Mouse (Mus musculus) limb, embryonic 12.5 days (tissue): ENCODE measurements around the gene Slc44a1. TPM values are rescaled to one million over a fixed set of nuclear protein-coding genes. Genes with fewer than 3 reads are reported as not detected.

Source experiments
- ATAC-seq: fragments of 200-750 bp; cut with Nextera tagmentation; 2 replicates; pipeline ENCODE4 v1.8.0; 2017; ENCODE audit warnings: low read depth, moderate TSS enrichment; ENCODE audit not compliant: insufficient number of reproducible peaks, insufficient read depth, low FRiP score, low TSS enrichment
- H3K27ac ChIP-seq: fragments of 300-500 bp; sonication (generic); 2 replicates; pipeline ENCODE4 v1.5.1; 2016; ENCODE audit warnings: mild to moderate bottlenecking, moderate library complexity
- H3K27me3 ChIP-seq: fragments of 300-500 bp; sonication (generic); 2 replicates; pipeline ENCODE4 v1.6.1; 2016; ENCODE audit warnings: mild to moderate bottlenecking, moderate library complexity
- H3K36me3 ChIP-seq: fragments of 300-500 bp; sonication (generic); 2 replicates; pipeline ENCODE4 v1.6.1; 2016; ENCODE audit warnings: mild to moderate bottlenecking, moderate library complexity
- H3K4me1 ChIP-seq: fragments of 300-500 bp; sonication (generic); replicated peaks from 2 replicates; pipeline ENCODE4 v1.6.1; 2016
- H3K4me2 ChIP-seq: fragments of 300-500 bp; sonication (generic); 2 replicates; pipeline ENCODE4 v1.6.1; 2016; ENCODE audit warnings: mild to moderate bottlenecking, moderate library complexity
- H3K4me3 ChIP-seq: fragments of 300-500 bp; sonication (generic); replicated peaks from 2 replicates; pipeline ENCODE4 v1.5.1; 2016; ENCODE audit warnings: mild to moderate bottlenecking
- H3K9ac ChIP-seq: fragments of 300-500 bp; sonication (generic); replicated peaks from 2 replicates; pipeline ENCODE4 v1.6.1; 2016; ENCODE audit warnings: mild to moderate bottlenecking, moderate library complexity
- H3K9me3 ChIP-seq: fragments of 300-500 bp; sonication (generic); 2 replicates; pipeline ENCODE4 v1.6.1; 2016; ENCODE audit warnings: mild to moderate bottlenecking, moderate library complexity
- WGBS: fragments of 180-500 bp; shearing (Covaris S2); methylation state at CpG from one replicate; pipeline ENCODE4 v1.1.7; 2016; 5-methylcytosine and 5-hydroxymethylcytosine counted together
- polyA plus RNA-seq: library from polyadenylated mRNA; unstranded; fragments of >200 nt; fragmentation: Nextera tagmentation; extraction: Ambion mirVana; gene quantifications from 2 replicates; pipeline ENCODE4 v1.2.1, GENCODE M21; 2016

Gene Slc44a1
- polyA plus RNA-seq, 1 experiment from 2014 or later: 34.5 TPM

DNA sequence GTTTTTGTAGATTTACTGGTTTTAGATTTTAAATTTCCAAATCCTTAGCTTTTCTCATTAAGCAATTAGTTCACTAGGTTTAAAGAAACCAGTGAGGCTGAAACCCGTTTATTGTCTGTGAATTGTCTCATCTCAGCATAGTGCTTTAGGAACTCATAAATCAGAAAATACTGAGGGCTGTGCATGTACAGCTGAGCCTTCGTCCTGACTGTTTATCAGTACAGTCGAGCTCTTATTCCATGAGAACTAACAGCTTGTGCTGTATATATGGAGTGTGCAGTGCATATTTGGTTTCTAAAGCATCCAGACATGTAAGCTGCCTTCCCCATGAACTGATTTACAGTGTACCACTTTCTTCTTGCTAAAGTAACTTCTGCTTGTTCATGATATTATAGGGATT is 217.8 kb downstream of the Slc44a1 start:
- H3K9me3 ChIP-seq: no peaks in the 10 kb centered on the region
- no peak overlapping the region for H3K4me3 ChIP-seq
- H3K27me3 ChIP-seq: no peaks in the 10 kb centered on the region
- ATAC-seq: no peak
- H3K4me2 ChIP-seq: no peak overlapping the region
- 76% methylated on average over 3 of the region's 3 CpGs for WGBS
- H3K27ac ChIP-seq: no peak overlapping the region
- no peak overlapping the region for H3K9ac ChIP-seq
- H3K4me1 ChIP-seq: no peaks in the 10 kb centered on the region
- peaks cover 37% of the 10 kb centered on the region for H3K36me3 ChIP-seq

DNA sequence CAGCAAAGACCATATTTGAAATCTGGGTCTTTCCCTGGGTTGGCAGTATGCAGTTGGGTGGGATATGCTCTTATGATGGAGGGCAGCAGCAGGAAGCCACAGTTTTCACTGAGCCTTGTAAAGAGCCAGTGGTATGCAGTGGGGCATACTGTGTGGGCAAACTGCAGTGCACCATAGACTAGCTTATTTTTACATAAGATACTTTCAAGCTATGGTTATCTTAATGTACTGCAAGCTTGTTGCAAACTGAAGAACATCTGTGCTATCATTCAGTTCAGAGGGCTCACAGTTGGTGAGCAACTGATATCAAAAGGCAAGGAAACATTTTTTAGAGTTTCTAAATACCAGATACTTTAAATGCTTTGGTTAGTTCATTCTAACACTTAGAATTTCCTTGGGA is 220.5 kb downstream of the Slc44a1 start:
- Histone ChIP-seq H3K4me3 (no peak overlapping the region), H3K27ac (no peak overlapping the region), H3K4me2 (no peak overlapping the region), H3K4me1 (no peaks in the 10 kb centered on the region), H3K9ac (no peak overlapping the region), H3K27me3 (no peaks in the 10 kb centered on the region), H3K36me3 (peaks cover 28% of the 10 kb centered on the region), H3K9me3 (no peaks in the 10 kb centered on the region)
- ATAC-seq: no peak

Other genes with a start within 250 kb of the Slc44a1 start
- 14.0 and 15.2 TPM in 2 replicates for gene Fsd1l, start 191.1 kb downstream of the Slc44a1 start, polyA plus RNA-seq